Mouse (Mus musculus): Measurements from ENCODE around the gene Erc2. TPM values are rescaled to one million over a fixed set of nuclear protein-coding genes. Genes with fewer than 3 reads are reported as not detected.

Erc2 gene
- polyA plus RNA-seq, 1 experiment from 2014 or later, result 5.7 TPM

DNA sequence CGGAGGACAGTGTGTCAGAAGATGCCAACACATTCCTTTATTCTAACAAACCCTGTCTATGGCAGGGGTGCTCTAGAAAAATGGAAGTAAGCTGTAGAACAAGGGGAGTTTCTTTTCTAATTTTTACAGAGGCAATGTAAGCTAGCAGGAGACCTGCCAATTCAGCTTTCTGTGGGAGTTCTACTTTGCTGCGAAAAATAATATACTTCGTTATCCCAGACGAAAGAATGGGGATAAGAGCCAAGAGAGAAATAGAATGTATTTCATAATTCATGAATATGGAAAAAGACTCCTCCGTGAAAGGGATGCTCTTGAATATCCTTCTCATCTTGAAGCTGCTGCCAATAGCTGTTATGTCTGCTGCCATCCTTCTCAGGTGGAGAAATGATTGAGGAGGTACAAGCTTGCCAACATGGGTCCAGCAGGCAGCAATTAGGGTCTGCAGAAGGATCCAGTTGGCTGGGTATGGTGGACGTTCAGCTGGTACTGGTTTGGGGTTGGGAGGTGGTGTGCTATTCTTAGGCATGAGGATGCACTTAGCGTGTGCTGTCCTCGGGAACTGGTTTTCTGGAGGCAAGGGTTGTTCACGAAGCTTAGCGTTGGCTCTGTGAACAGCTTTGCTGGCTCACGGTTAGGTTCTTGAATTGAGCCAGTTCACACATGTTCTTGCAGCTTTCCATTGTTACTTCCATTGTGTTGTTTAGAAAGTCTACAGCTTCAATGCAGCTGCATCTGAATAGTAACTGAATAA, 176.1 kb downstream of the Erc2 start:
- Histone ChIP-seq H3K36me3 (ENCODE audit: control insufficient read depth, insufficient read depth, low read length) (no peaks in the 10 kb centered on the region), H3K4me2 (ENCODE audit: low read depth, severe bottlenecking) (no peak overlapping the region), H3K27me3 (ENCODE audit: control insufficient read depth, insufficient read depth, low read length) (no peaks in the 10 kb centered on the region), H3K4me1 (ENCODE audit: control insufficient read depth, insufficient read depth, low read length) (no peaks in the 10 kb centered on the region), H3K27ac (replicated peaks; ENCODE audit: low read depth, low read length) (no peak overlapping the region), H3K9ac (ENCODE audit: low read length) (no peak overlapping the region), H3K4me3 (ENCODE audit: low read depth, low read length) (no peak overlapping the region), H3K9me3 (ENCODE audit: control insufficient read depth, low read length) (no peaks in the 10 kb centered on the region)
- 88% methylated on average over 11 of the region's 11 CpGs for whole genome bisulfite sequencing
- ATAC-seq (ENCODE audit: insufficient number of reproducible peaks, low FRiP score, low TSS enrichment, low read depth), result no peak
- no peak for DNase-seq (ENCODE audit: low spot score)

DNA sequence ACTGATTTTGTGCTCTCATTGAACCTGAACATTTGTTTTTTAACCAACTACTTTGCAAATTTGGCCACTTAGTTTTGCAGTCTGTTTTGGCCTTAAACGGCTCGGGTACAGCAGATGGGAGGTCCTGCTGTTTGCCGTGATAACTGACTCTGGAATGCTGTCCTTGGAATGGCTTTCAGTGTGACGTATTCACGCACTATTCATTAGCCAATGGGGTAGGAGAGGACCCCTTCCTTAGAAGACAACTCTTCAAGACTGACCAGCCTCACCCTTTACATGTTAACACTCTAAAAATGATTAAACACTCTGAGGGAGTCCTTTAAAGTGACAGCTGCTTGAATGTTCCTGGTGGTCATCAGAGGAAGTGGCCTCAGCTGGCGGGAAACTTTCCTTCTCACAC, 178.5 kb downstream of the Erc2 start:
- no peak for ATAC-seq (ENCODE audit: insufficient number of reproducible peaks, low FRiP score, low TSS enrichment, low read depth)
- Histone ChIP-seq H3K9ac (ENCODE audit: low read length) (no peak overlapping the region), H3K27me3 (ENCODE audit: control insufficient read depth, insufficient read depth, low read length) (no peaks in the 10 kb centered on the region), H3K4me3 (ENCODE audit: low read depth, low read length) (no peak overlapping the region), H3K9me3 (ENCODE audit: control insufficient read depth, low read length) (no peaks in the 10 kb centered on the region; the same call in 1 of the 2 replicates), H3K36me3 (ENCODE audit: control insufficient read depth, insufficient read depth, low read length) (no peaks in the 10 kb centered on the region), H3K4me1 (ENCODE audit: control insufficient read depth, insufficient read depth, low read length) (no peaks in the 10 kb centered on the region), H3K4me2 (ENCODE audit: low read depth, severe bottlenecking) (no peak overlapping the region), H3K27ac (replicated peaks; ENCODE audit: low read depth, low read length) (no peak overlapping the region)
- DNase-seq (ENCODE audit: low spot score), result no peak
- 67% methylated on average over 6 of the region's 6 CpGs for WGBS

DNA sequence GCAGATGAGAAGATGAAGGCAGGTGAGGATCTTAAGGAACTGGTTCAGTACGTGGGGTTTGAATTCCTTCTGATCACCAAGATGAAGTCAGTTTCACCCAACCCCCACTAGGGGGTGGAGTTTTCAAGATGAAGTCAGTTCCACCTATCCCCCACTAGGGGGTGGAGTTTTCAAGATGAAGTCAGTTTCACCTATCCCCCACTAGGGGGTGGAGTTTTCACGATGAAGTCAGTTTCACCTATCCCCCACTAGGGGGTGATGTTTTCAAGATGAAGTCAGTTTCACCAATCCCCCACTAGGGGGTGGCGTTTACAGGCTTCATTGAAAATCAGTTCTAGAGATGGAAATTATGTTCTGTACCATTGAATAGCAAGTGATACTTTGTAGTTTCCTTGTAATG, 181.7 kb downstream of the Erc2 start:
- Histone ChIP-seq H3K4me1 (ENCODE audit: control insufficient read depth, insufficient read depth, low read length) (no peaks in the 10 kb centered on the region), H3K27ac (replicated peaks; ENCODE audit: low read depth, low read length) (no peak overlapping the region), H3K4me2 (ENCODE audit: low read depth, severe bottlenecking) (no peak overlapping the region), H3K27me3 (ENCODE audit: control insufficient read depth, insufficient read depth, low read length) (no peaks in the 10 kb centered on the region), H3K36me3 (ENCODE audit: control insufficient read depth, insufficient read depth, low read length) (no peaks in the 10 kb centered on the region), H3K4me3 (ENCODE audit: low read depth, low read length) (no peak overlapping the region), H3K9ac (ENCODE audit: low read length) (no peak overlapping the region), H3K9me3 (ENCODE audit: control insufficient read depth, low read length) (no peaks in the 10 kb centered on the region; the same call in 1 of the 2 replicates)
- ATAC-seq (ENCODE audit: insufficient number of reproducible peaks, low FRiP score, low TSS enrichment, low read depth) (no peak), DNase-seq (ENCODE audit: low spot score) (peak; percentile 40)
- 92% methylated on average over 3 of the region's 3 CpGs for WGBS

GRCm38 (mm10) chr14:27805064-27805463, 182.8 kb downstream of the Erc2 start:
- Histone ChIP-seq H3K27ac (replicated peaks; ENCODE audit: low read depth, low read length) (no peak overlapping the region), H3K9ac (ENCODE audit: low read length) (no peak overlapping the region), H3K9me3 (ENCODE audit: control insufficient read depth, low read length) (no peaks in the 10 kb centered on the region; the same call in 1 of the 2 replicates), H3K27me3 (ENCODE audit: control insufficient read depth, insufficient read depth, low read length) (no peaks in the 10 kb centered on the region), H3K4me1 (ENCODE audit: control insufficient read depth, insufficient read depth, low read length) (no peaks in the 10 kb centered on the region), H3K4me3 (ENCODE audit: low read depth, low read length) (no peak overlapping the region), H3K36me3 (ENCODE audit: control insufficient read depth, insufficient read depth, low read length) (no peaks in the 10 kb centered on the region), H3K4me2 (ENCODE audit: low read depth, severe bottlenecking) (no peak overlapping the region)
- WGBS, result 66% methylated on average over 13 of the region's 13 CpGs
- DNase-seq (ENCODE audit: low spot score) (no peak), ATAC-seq (ENCODE audit: insufficient number of reproducible peaks, low FRiP score, low TSS enrichment, low read depth) (no peak)

- Histone ChIP-seq H3K27ac (replicated peaks; ENCODE audit: low read depth, low read length) (no peak overlapping the region), H3K4me2 (ENCODE audit: low read depth, severe bottlenecking) (no peak overlapping the region), H3K27me3 (ENCODE audit: control insufficient read depth, insufficient read depth, low read length) (no peaks in the 10 kb centered on the region), H3K4me1 (ENCODE audit: control insufficient read depth, insufficient read depth, low read length) (no peaks in the 10 kb centered on the region), H3K9me3 (ENCODE audit: control insufficient read depth, low read length) (no peaks in the 10 kb centered on the region; the same call in 1 of the 2 replicates), H3K4me3 (ENCODE audit: low read depth, low read length) (no peak overlapping the region), H3K36me3 (ENCODE audit: control insufficient read depth, insufficient read depth, low read length) (no peaks in the 10 kb centered on the region), H3K9ac (ENCODE audit: low read length) (no peak overlapping the region)
- DNase-seq (ENCODE audit: low spot score), result peak; percentile 80
- 3% methylated on average over 9 of the region's 9 CpGs for WGBS
- no peak for ATAC-seq (ENCODE audit: insufficient number of reproducible peaks, low FRiP score, low TSS enrichment, low read depth)
Observed at GRCm38 (mm10) chr14:27808080-27808479, 185.9 kb downstream of the Erc2 start.

DNA sequence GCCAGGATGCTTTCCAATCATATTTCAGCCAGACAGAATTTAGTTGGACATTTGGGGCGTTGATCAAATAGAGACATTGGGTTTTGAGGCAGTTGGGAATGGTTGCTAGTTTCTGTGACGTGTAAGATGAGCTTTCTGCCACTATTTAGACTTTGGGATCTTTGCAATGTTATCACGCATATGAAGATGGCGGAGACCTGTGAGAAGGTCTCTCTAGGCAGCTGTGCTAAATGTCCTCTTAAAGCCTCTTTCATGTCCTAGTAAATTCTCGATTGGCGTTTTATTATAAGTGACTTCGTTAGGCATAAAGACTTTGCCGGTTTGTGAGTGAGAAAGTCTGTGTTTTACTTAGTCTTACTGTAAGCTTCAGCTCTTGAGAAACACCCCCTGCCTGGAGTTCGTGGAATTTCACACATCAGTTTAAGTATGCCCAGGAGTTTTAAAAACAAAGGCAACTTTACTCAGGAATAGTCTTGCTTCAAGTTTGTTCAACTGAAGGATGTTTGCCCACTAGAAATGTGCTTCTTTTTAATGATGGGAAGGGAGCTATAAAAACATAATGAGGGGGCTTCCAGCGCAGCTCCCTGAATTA, 186.4 kb downstream of the Erc2 start:
- WGBS, result 28% methylated on average over 10 of the region's 10 CpGs
- Histone ChIP-seq H3K36me3 (ENCODE audit: control insufficient read depth, insufficient read depth, low read length) (no peaks in the 10 kb centered on the region), H3K4me2 (ENCODE audit: low read depth, severe bottlenecking) (no peak overlapping the region), H3K4me3 (ENCODE audit: low read depth, low read length) (no peak overlapping the region), H3K27me3 (ENCODE audit: control insufficient read depth, insufficient read depth, low read length) (no peaks in the 10 kb centered on the region), H3K27ac (replicated peaks; ENCODE audit: low read depth, low read length) (no peak overlapping the region), H3K9me3 (ENCODE audit: control insufficient read depth, low read length) (no peaks in the 10 kb centered on the region; the same call in 1 of the 2 replicates), H3K9ac (ENCODE audit: low read length) (no peak overlapping the region), H3K4me1 (ENCODE audit: control insufficient read depth, insufficient read depth, low read length) (no peaks in the 10 kb centered on the region)
- DNase-seq (ENCODE audit: low spot score) (peak; percentile 30), ATAC-seq (ENCODE audit: insufficient number of reproducible peaks, low FRiP score, low TSS enrichment, low read depth) (no peak)

GRCm38 (mm10) chr14:27810790-27811189, 188.6 kb downstream of the Erc2 start:
- DNase-seq (ENCODE audit: low spot score) (no peak), ATAC-seq (ENCODE audit: insufficient number of reproducible peaks, low FRiP score, low TSS enrichment, low read depth) (no peak)
- 52% methylated on average over 7 of the region's 7 CpGs for WGBS
- H3K27ac ChIP-seq (replicated peaks; ENCODE audit: low read depth, low read length), result no peak overlapping the region
- no peaks in the 10 kb centered on the region for H3K36me3 ChIP-seq (ENCODE audit: control insufficient read depth, insufficient read depth, low read length)
- H3K4me1 ChIP-seq (ENCODE audit: control insufficient read depth, insufficient read depth, low read length), result no peaks in the 10 kb centered on the region
- no peak overlapping the region for H3K4me2 ChIP-seq (ENCODE audit: low read depth, severe bottlenecking)
- no peaks in the 10 kb centered on the region for H3K27me3 ChIP-seq (ENCODE audit: control insufficient read depth, insufficient read depth, low read length)
- no peak overlapping the region for H3K4me3 ChIP-seq (ENCODE audit: low read depth, low read length)
- H3K9me3 ChIP-seq (ENCODE audit: control insufficient read depth, low read length), result no peaks in the 10 kb centered on the region
- H3K9ac ChIP-seq (ENCODE audit: low read length), result no peak overlapping the region

DNA sequence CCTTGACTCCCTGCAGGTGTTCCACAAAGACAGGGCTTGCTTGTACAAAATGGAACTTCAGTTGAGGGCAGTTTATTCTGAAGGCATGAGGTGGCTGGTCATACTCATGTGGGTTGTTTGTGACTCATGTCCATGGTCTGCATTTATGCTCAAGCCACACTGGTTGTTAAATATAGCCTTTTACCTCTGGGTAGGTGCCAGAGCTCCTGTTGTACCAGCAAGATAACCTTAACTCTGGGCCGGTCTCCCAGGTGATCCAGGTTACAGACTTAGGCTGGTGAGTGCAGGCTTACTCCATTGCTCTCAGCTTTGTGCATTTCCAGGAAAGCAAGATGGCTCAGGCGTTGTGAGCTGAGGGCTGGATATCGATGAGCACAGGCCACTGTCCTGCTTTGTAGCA, 189.4 kb downstream of the Erc2 start:
- Histone ChIP-seq H3K27ac (replicated peaks; ENCODE audit: low read depth, low read length) (no peak overlapping the region), H3K4me1 (ENCODE audit: control insufficient read depth, insufficient read depth, low read length) (no peaks in the 10 kb centered on the region), H3K27me3 (ENCODE audit: control insufficient read depth, insufficient read depth, low read length) (no peaks in the 10 kb centered on the region), H3K4me2 (ENCODE audit: low read depth, severe bottlenecking) (no peak overlapping the region), H3K4me3 (ENCODE audit: low read depth, low read length) (no peak overlapping the region), H3K9me3 (ENCODE audit: control insufficient read depth, low read length) (no peaks in the 10 kb centered on the region), H3K36me3 (ENCODE audit: control insufficient read depth, insufficient read depth, low read length) (no peaks in the 10 kb centered on the region), H3K9ac (ENCODE audit: low read length) (no peak overlapping the region)
- no peak for DNase-seq (ENCODE audit: low spot score)
- 92% methylated on average over 3 of the region's 3 CpGs for whole genome bisulfite sequencing
- ATAC-seq (ENCODE audit: insufficient number of reproducible peaks, low FRiP score, low TSS enrichment, low read depth), result no peak
